11 mouse cellular contexts compared by ENCODE assay signal in the genomic region with DNA sequence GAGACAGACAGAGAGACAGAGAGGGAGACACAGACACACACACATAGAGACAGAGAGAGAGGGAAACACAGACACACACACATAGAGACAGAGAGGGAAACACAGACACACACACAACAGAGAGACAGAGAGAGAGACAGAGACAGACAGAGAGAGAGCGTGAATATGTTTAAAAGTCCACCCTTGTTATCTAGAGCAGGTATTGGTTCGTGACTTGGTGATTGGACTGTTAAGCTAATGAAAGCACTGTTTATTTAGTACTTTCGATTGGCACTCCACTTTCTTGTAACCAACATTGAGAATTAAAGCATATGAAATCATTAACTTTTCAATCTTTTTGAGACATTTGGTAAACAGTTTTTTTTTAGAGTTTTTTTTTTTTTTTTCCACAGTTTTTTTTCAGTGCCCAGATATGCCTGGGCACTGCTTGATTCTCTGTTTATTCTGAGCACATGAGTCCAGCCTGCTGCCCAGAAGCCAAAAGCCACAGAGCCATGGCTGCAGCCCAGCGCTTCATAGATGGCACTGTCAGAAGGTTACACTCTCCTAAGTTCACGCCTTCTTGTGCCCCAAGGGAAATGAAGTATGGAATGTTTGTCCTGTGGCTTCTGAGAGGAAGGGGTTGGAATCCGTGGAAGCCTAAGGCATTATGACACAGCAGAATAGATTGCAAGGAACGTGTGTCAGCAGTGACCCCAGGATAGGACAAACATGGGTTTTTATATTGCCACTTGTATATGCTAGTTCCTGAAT. TPM values are rescaled to one million over a fixed set of nuclear protein-coding genes. Genes with fewer than 3 reads are reported as not detected.
DNase-seq lines count a peak whose midpoint lies in the region; ATAC-seq lines count a peak whose summit lies in the region.
"Had no signal": no experiment of that assay in that cellular context is flagged by ENCODE, and none has a peak within 500 bp of the region (broad histone marks: within the 10 kb centered on the region; RNA-seq: fewer than 3 reads in every experiment).

No protein-coding gene starts in this region.

- WGBS in midbrain, embryonic 11.5 days = 78% methylated on average over 7 of the region's 7 CpGs
- 79% methylated on average over 7 of the region's 7 CpGs for WGBS in midbrain, embryonic 13.5 days
- WGBS in heart, embryonic 16.5 days = 42% methylated on average over 7 of the region's 7 CpGs

- no peaks in the 10 kb centered on the region for H3K9me3 ChIP-seq in midbrain, embryonic 11.5 days (ENCODE audit: control insufficient read depth, low read length)
- no peaks in the 10 kb centered on the region for H3K9me3 ChIP-seq in midbrain, embryonic 13.5 days
- no peaks in the 10 kb centered on the region for H3K9me3 ChIP-seq in heart, embryonic 16.5 days (replicated peaks; ENCODE audit: control insufficient read depth, low read length)
- H3K9me3 ChIP-seq: hindbrain, embryonic 15.5 days had no signal

- H3K9ac ChIP-seq in midbrain, embryonic 11.5 days (ENCODE audit: low read length) = no peak overlapping the region
- H3K9ac ChIP-seq in midbrain, embryonic 13.5 days (replicated peaks) = no peak overlapping the region
- no peak overlapping the region for H3K9ac ChIP-seq in heart, embryonic 16.5 days (ENCODE audit: low read length)
- H3K9ac ChIP-seq: hindbrain, embryonic 15.5 days had no signal

- no peak for ATAC-seq in midbrain, embryonic 11.5 days (ENCODE audit: low FRiP score)
- ATAC-seq in midbrain, embryonic 13.5 days = no peak
- no peak for ATAC-seq in heart, embryonic 16.5 days (replicated peaks; ENCODE audit: extremely low read depth, insufficient read depth, low FRiP score)

- no peak overlapping the region for H3K4me2 ChIP-seq in midbrain, embryonic 11.5 days
- no peak overlapping the region for H3K4me2 ChIP-seq in midbrain, embryonic 13.5 days (replicated peaks)
- H3K4me2 ChIP-seq in heart, embryonic 16.5 days (ENCODE audit: low read depth, low read length) = peak overlapping the region; percentile 17; the same call in 1 of the 2 replicates

- H3K27me3 ChIP-seq in midbrain, embryonic 11.5 days (ENCODE audit: control insufficient read depth, insufficient read depth, low read length) = no peaks in the 10 kb centered on the region
- no peaks in the 10 kb centered on the region for H3K27me3 ChIP-seq in midbrain, embryonic 13.5 days
- H3K27me3 ChIP-seq in heart, embryonic 16.5 days (ENCODE audit: control insufficient read depth, insufficient read depth, low read length) = no peaks in the 10 kb centered on the region
- H3K27me3 ChIP-seq: hindbrain, embryonic 15.5 days had no signal

- no peak overlapping the region for H3K4me3 ChIP-seq in midbrain, embryonic 11.5 days (ENCODE audit: low read depth, low read length)
- H3K4me3 ChIP-seq in midbrain, embryonic 13.5 days (replicated peaks) = no peak overlapping the region
- no peak overlapping the region for H3K4me3 ChIP-seq in heart, embryonic 16.5 days (ENCODE audit: low read length)
- H3K4me3 ChIP-seq: hindbrain, embryonic 15.5 days had no signal

- intact Hi-C loops in left cerebral cortex, postnatal 14 days (cut with DNase I) = loop anchor here (5.0 kb wide), 1 partner anchor 38 kb away; no protein-coding TSS in a partner anchor

- no peak overlapping the region for H3K27ac ChIP-seq in midbrain, embryonic 11.5 days (ENCODE audit: low read depth, low read length)
- H3K27ac ChIP-seq in midbrain, embryonic 13.5 days = no peak overlapping the region
- H3K27ac ChIP-seq in heart, embryonic 16.5 days (ENCODE audit: low read length) = no peak overlapping the region; the same call in 1 of the 2 replicates
- H3K27ac ChIP-seq: hindbrain, embryonic 15.5 days; macrophage had no signal

- peaks cover 24% of the 10 kb centered on the region for H3K36me3 ChIP-seq in midbrain, embryonic 11.5 days (ENCODE audit: control insufficient read depth, insufficient read depth, low read length)
- peaks cover 30% of the 10 kb centered on the region for H3K36me3 ChIP-seq in midbrain, embryonic 13.5 days
- H3K36me3 ChIP-seq in heart, embryonic 16.5 days (ENCODE audit: control insufficient read depth, insufficient read depth) = peaks cover 25% of the 10 kb centered on the region

- peak; percentile 17 for DNase-seq in adrenal gland, postnatal 25 days
- no peak for DNase-seq in adrenal gland, adult 8-10 months
- DNase-seq in midbrain, embryonic 11.5 days (ENCODE audit: low spot score, missing footprints) = peak; percentile 80
- DNase-seq in left cerebral cortex, postnatal 14 days (ENCODE audit: low spot score in 2 of 2) = no peak
- DNase-seq in spleen, postnatal 36 days (ENCODE audit: low spot score in 2 of 2) = no peak
- DNase-seq in layer of hippocampus, postnatal 10 days (ENCODE audit: low spot score in 2 of 2) = no peak
- DNase-seq: cerebellum, adult 11 months had no signal

- peaks cover 12% of the 10 kb centered on the region; the same call in 1 of the 2 replicates for H3K4me1 ChIP-seq in midbrain, embryonic 11.5 days (ENCODE audit: control insufficient read depth, insufficient read depth, low read length)
- peaks cover 27% of the 10 kb centered on the region for H3K4me1 ChIP-seq in midbrain, embryonic 13.5 days (replicated peaks)
- peaks cover 32% of the 10 kb centered on the region for H3K4me1 ChIP-seq in heart, embryonic 16.5 days (ENCODE audit: control insufficient read depth, insufficient read depth, low read length)

RNA-seq across cellular contexts. Expression of a gene that starts 2.6 kb away (rescaled TPM):
- total RNA-seq in adrenal gland, postnatal 25 days (2021) = 40.9 and 57.9 TPM in 2 replicates
- 10 to 100 TPM; 52.4 to 63.4 (median 57.1) TPM for total RNA-seq in adrenal gland, adult 8-10 months (2022)
- 41.1 and 46.3 TPM in 2 replicates for polyA plus RNA-seq in midbrain, embryonic 11.5 days (2014; fragmentation: Nextera tagmentation; extraction: Ambion mirVana)
- 19.2 and 20.6 TPM in 2 replicates for polyA plus RNA-seq in midbrain, embryonic 13.5 days (2015; fragmentation: Nextera tagmentation; extraction: Ambion mirVana)
- 29.0 and 29.7 TPM in 2 replicates for polyA plus RNA-seq in heart, embryonic 16.5 days (2015; fragmentation: Nextera tagmentation; extraction: Ambion mirVana)
- total RNA-seq in left cerebral cortex, postnatal 14 days (2021) = 10 to 100 TPM; 16.5 to 17.0 TPM
- total RNA-seq in layer of hippocampus, postnatal 10 days (2021) = 10 to 100 TPM; 19.4 to 24.0 TPM

RNA-seq across cellular contexts. Expression of a gene that starts 22.6 kb away (rescaled TPM):
- not detected in 2 replicates for total RNA-seq in adrenal gland, postnatal 25 days (2021)
- not detected for total RNA-seq in adrenal gland, adult 8-10 months (2022)
- polyA plus RNA-seq in midbrain, embryonic 11.5 days (2014; fragmentation: Nextera tagmentation; extraction: Ambion mirVana) = 0.15 TPM in 1 of 2 replicates, not detected in the other
- polyA plus RNA-seq in midbrain, embryonic 13.5 days (2015; fragmentation: Nextera tagmentation; extraction: Ambion mirVana) = 0.05 TPM in 1 of 2 replicates, not detected in the other
- polyA plus RNA-seq in heart, embryonic 16.5 days (2015; fragmentation: Nextera tagmentation; extraction: Ambion mirVana) = not detected in 2 replicates
- under 1 TPM in 1 of 2 experiments, not detected in 1; 0.15 TPM for total RNA-seq in left cerebral cortex, postnatal 14 days (2021)
- under 1 TPM; 0.32 to 0.36 TPM for total RNA-seq in layer of hippocampus, postnatal 10 days (2021)

RNA-seq across cellular contexts. Expression of a gene that starts 59.2 kb away (rescaled TPM):
- not detected in 2 replicates for total RNA-seq in adrenal gland, postnatal 25 days (2021)
- total RNA-seq in adrenal gland, adult 8-10 months (2022) = not detected
- 2.3 and 2.6 TPM in 2 replicates for polyA plus RNA-seq in midbrain, embryonic 11.5 days (2014; fragmentation: Nextera tagmentation; extraction: Ambion mirVana)
- 1.4 and 2.0 TPM in 2 replicates for polyA plus RNA-seq in midbrain, embryonic 13.5 days (2015; fragmentation: Nextera tagmentation; extraction: Ambion mirVana)
- polyA plus RNA-seq in heart, embryonic 16.5 days (2015; fragmentation: Nextera tagmentation; extraction: Ambion mirVana) = 1.7 and 2.9 TPM in 2 replicates
- 1 to 10 TPM; 1.6 to 1.9 TPM for total RNA-seq in left cerebral cortex, postnatal 14 days (2021)
- total RNA-seq in layer of hippocampus, postnatal 10 days (2021) = 1 to 10 TPM; 2.4 to 4.1 TPM
- polyA plus RNA-seq: macrophage had no signal

Comparison
In these comparisons a context has a peak if more than half of its experiments do, and no peak if none do; other contexts are left out.
1. DNase-seq: peak in adrenal gland, postnatal 25 days (single experiment) and midbrain, embryonic 11.5 days (single experiment); none in adrenal gland, adult 8-10 months (single experiment), left cerebral cortex, postnatal 14 days (0 of 2), spleen, postnatal 36 days (0 of 2) and layer of hippocampus, postnatal 10 days (0 of 2).